Mouse (Mus musculus): ENCODE measurements around the gene Il1a. TPM values are rescaled to one million over a fixed set of nuclear protein-coding genes. Genes with fewer than 3 reads are reported as not detected.

The Il1a gene
- polyA plus RNA-seq, 1 experiment from 2014 or later = 0.08 TPM

DNA sequence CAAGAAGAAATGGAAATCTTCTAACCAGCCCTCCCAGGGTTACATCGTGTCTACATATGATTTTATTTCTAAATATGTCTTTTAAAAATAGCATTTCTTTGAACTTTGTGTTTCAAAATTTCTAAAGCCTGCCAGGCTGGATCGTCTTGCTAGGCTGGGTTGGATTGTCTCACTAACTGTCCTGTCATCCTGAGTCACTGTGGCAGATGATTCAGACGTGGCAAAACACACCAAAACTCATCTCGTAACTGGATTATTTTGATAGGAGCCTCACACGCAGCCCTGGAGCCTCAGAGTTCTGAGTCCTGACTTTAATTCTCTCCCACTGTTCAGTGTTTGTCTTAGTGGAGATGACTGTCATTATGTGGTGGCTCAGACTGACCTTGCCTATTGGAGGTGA is 46.7 kb downstream of the Il1a start:
- Histone ChIP-seq H3K4me3 (no peak overlapping the region), H3K27me3 (no peaks in the 10 kb centered on the region), H3K36me3 (peaks cover 15% of the 10 kb centered on the region), H3K27ac (no peak overlapping the region), H3K9me3 (replicated peaks) (no peaks in the 10 kb centered on the region), H3K9ac (no peak overlapping the region), H3K4me1 (replicated peaks) (no peaks in the 10 kb centered on the region), H3K4me2 (no peak overlapping the region)
- 65% methylated on average over 5 of the region's 5 CpGs for WGBS
- no peak for ATAC-seq (replicated peaks; ENCODE audit: insufficient number of reproducible peaks, insufficient read depth, low FRiP score, low read depth)

DNA sequence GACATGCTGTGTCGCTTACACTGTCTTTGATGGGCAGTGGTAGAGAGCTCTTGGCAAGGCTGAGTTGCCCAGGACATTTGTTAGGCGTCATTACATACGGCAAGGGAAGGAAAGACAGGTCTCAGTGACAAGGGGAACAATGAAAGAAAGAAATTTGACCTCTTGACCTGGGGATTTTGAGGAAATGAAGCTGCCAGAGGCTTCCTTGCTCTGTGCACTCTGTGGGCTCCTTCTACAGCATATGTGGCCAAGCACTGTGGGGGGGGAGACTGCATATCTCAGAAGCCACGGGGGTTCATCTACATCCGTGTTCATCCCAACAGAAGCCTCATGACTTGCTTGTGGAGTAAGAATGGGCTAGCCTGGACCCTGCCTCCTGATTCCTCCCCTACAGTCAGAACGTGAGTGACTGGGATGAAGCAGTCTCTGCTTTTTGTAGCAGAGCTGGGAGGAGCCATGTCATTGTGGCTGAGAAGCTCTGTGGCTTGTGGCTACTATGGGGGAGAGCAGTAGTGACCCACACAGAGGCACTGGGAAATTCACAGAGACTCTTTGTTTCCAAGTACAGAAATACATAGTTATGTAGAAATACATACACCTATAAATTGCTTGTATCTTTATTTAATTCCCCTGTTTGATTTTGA is 48.5 kb downstream of the Il1a start:
- 45% methylated on average over 6 of the region's 6 CpGs for WGBS
- Histone ChIP-seq H3K36me3 (peaks cover under 1% of the 10 kb centered on the region; the same call in 1 of the 2 replicates), H3K9ac (no peak overlapping the region), H3K4me3 (no peak overlapping the region), H3K27ac (no peak overlapping the region), H3K4me2 (no peak overlapping the region), H3K27me3 (no peaks in the 10 kb centered on the region), H3K4me1 (replicated peaks) (no peaks in the 10 kb centered on the region), H3K9me3 (replicated peaks) (no peaks in the 10 kb centered on the region)
- ATAC-seq (replicated peaks; ENCODE audit: insufficient number of reproducible peaks, insufficient read depth, low FRiP score, low read depth) = no peak

DNA sequence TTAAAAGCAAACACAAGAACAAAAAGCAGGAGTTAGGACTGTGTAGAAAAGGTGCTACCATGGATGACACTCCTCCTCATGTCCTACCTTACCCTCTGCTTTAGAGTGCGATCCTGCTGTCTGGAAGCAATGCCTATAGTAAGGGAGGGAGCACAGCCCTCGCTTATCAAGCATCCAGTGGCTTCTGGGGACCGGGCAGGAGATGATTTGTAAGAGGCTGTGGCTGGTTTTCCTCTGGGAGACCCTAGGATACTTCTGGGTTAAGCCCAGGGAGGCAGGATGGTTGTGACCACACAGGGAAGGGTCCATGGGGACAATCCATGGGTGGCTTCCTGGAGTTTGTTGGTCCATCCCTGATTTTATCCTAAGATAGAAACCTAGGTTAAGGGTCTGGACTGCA is 49.1 kb downstream of the Il1a start:
- Histone ChIP-seq H3K4me2 (no peak overlapping the region), H3K9ac (no peak overlapping the region), H3K36me3 (no peaks in the 10 kb centered on the region), H3K27me3 (no peaks in the 10 kb centered on the region), H3K4me3 (no peak overlapping the region), H3K27ac (no peak overlapping the region), H3K4me1 (replicated peaks) (no peaks in the 10 kb centered on the region), H3K9me3 (replicated peaks) (no peaks in the 10 kb centered on the region)
- ATAC-seq (replicated peaks; ENCODE audit: insufficient number of reproducible peaks, insufficient read depth, low FRiP score, low read depth) = no peak
- WGBS = 49% methylated on average over 3 of the region's 3 CpGs

GRCm38 (mm10) chr2:129258475-129259211 is 51.1 kb downstream of the Il1a start:
- H3K27ac ChIP-seq = no peak overlapping the region
- H3K9ac ChIP-seq = no peak overlapping the region
- H3K36me3 ChIP-seq = no peaks in the 10 kb centered on the region
- no peak overlapping the region for H3K4me3 ChIP-seq
- no peak for ATAC-seq (replicated peaks; ENCODE audit: insufficient number of reproducible peaks, insufficient read depth, low FRiP score, low read depth)
- H3K4me1 ChIP-seq (replicated peaks) = no peaks in the 10 kb centered on the region
- H3K9me3 ChIP-seq (replicated peaks) = no peaks in the 10 kb centered on the region
- no peaks in the 10 kb centered on the region for H3K27me3 ChIP-seq
- WGBS = 34% methylated on average over 7 of the region's 7 CpGs
- 0 out of 2 replicates have a peak overlapping the region, but pooled peaks have one; percentile 10 for H3K4me2 ChIP-seq

DNA sequence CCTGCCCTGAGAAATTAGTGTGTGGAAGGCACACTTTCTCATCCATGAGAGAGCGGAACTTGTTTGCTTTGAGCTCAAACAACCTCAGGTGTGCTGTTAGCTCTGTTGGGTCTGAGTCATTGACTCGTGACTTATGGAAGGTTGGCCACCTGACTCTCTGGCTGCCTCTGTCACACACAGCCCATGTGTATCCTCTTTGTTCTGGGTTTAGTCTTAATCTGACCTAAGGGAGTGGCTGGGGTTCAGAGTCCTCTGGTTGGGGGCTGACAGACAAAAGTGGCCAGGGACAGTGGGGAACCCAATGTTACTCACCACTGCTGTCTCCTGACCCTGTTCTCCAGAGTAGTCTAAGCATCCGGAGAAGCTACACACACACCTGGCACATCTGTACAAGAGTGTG is 51.7 kb downstream of the Il1a start:
- Histone ChIP-seq H3K4me3 (no peak overlapping the region), H3K4me1 (replicated peaks) (no peaks in the 10 kb centered on the region), H3K27me3 (no peaks in the 10 kb centered on the region), H3K4me2 (no peak overlapping the region), H3K27ac (no peak overlapping the region), H3K36me3 (no peaks in the 10 kb centered on the region), H3K9me3 (replicated peaks) (no peaks in the 10 kb centered on the region), H3K9ac (no peak overlapping the region)
- ATAC-seq (replicated peaks; ENCODE audit: insufficient number of reproducible peaks, insufficient read depth, low FRiP score, low read depth) = no peak
- WGBS = 90% methylated on average over 3 of the region's 3 CpGs

DNA sequence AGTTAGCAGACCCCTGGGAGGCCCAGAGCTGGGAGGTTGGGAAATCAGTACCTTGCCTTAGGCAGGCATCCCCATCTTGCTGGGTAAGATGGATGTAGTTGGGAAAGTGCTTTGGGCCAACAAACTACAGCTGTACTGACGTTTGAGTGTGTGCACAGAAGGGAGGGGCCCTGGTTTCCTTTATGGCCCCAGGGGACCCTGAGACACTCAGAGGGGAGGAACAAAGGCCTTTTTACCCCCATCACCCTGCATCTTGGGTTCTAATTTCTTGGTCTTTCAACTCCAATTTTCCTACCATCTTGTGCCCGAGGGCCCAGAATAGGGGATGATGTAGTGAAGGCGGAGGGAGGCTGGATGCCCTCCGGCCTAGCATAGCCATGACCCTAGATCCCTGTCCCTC is 53.8 kb downstream of the Il1a start:
- no peaks in the 10 kb centered on the region for H3K9me3 ChIP-seq (replicated peaks)
- no peak overlapping the region for H3K9ac ChIP-seq
- H3K4me1 ChIP-seq (replicated peaks) = no peaks in the 10 kb centered on the region
- H3K4me3 ChIP-seq = no peak overlapping the region
- no peaks in the 10 kb centered on the region for H3K36me3 ChIP-seq
- no peaks in the 10 kb centered on the region for H3K27me3 ChIP-seq
- H3K27ac ChIP-seq = no peak overlapping the region
- no peak overlapping the region for H3K4me2 ChIP-seq
- WGBS = 78% methylated on average over 4 of the region's 4 CpGs
- ATAC-seq (replicated peaks; ENCODE audit: insufficient number of reproducible peaks, insufficient read depth, low FRiP score, low read depth) = no peak

DNA sequence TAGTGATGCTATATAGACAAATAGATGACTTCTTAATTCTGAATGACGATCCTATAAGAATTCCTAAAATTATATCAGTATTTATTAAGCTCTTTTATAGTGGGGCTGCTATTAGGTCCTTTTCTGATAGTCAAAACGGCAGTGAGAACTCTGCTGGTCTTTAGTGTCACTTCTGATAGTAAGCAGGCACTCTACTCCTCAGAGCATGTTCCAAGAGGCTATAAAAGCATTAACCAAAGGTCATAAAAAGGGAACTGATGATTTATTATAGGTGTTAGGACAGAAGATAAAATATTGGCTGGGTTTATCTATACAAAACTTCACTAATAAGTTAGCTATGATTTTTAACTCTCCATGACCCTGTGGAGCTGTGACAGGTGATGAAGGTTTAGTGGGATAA is 55.7 kb downstream of the Il1a start:
- H3K4me3 ChIP-seq = no peak overlapping the region
- no peaks in the 10 kb centered on the region for H3K9me3 ChIP-seq (replicated peaks)
- no peak overlapping the region for H3K9ac ChIP-seq
- no peak overlapping the region for H3K4me2 ChIP-seq
- no peaks in the 10 kb centered on the region for H3K27me3 ChIP-seq
- H3K36me3 ChIP-seq = no peaks in the 10 kb centered on the region
- H3K4me1 ChIP-seq (replicated peaks) = no peaks in the 10 kb centered on the region
- no peak for ATAC-seq (replicated peaks; ENCODE audit: insufficient number of reproducible peaks, insufficient read depth, low FRiP score, low read depth)
- 41% methylated on average over 2 of the region's 2 CpGs for WGBS
- no peak overlapping the region for H3K27ac ChIP-seq

DNA sequence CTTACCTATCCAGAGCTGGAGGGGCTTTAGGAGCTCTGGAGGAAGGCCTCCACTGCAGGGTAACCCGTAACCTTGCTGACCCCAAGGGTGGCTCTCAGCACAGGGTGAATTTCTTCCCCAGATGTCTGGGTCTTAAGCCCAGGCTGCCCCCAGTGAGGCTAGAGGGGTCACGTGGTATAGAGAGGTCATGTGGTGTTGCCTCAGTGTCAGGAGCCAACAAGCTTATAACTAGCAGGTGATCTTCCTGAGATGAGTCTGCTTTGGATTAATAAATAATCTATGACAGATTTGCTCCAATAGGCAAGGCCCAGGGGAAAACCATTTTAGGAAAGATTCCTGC is 56.2 kb downstream of the Il1a start:
- H3K9me3 ChIP-seq (replicated peaks) = no peaks in the 10 kb centered on the region
- H3K36me3 ChIP-seq = no peaks in the 10 kb centered on the region
- no peaks in the 10 kb centered on the region for H3K27me3 ChIP-seq
- ATAC-seq (replicated peaks; ENCODE audit: insufficient number of reproducible peaks, insufficient read depth, low FRiP score, low read depth) = no peak
- no peak overlapping the region for H3K4me3 ChIP-seq
- no peak overlapping the region for H3K27ac ChIP-seq
- no peaks in the 10 kb centered on the region for H3K4me1 ChIP-seq (replicated peaks)
- 66% methylated on average over 2 of the region's 2 CpGs for WGBS
- no peak overlapping the region for H3K4me2 ChIP-seq
- no peak overlapping the region for H3K9ac ChIP-seq

GRCm38 (mm10) chr2:129252836-129253630 is 56.7 kb downstream of the Il1a start:
- no peak overlapping the region for H3K9ac ChIP-seq
- ATAC-seq (replicated peaks; ENCODE audit: insufficient number of reproducible peaks, insufficient read depth, low FRiP score, low read depth) = no peak
- H3K4me2 ChIP-seq = no peak overlapping the region
- 88% methylated on average over 19 of the region's 19 CpGs for WGBS
- no peaks in the 10 kb centered on the region for H3K9me3 ChIP-seq (replicated peaks)
- H3K36me3 ChIP-seq = no peaks in the 10 kb centered on the region
- no peak overlapping the region for H3K27ac ChIP-seq
- H3K27me3 ChIP-seq = no peaks in the 10 kb centered on the region
- no peaks in the 10 kb centered on the region for H3K4me1 ChIP-seq (replicated peaks)
- no peak overlapping the region for H3K4me3 ChIP-seq

Data from heart, embryonic 15.5 days (tissue).